Mouse (Mus musculus): Measurements from ENCODE around the gene Tprg. TPM values are rescaled to one million over a fixed set of nuclear protein-coding genes. Genes with fewer than 3 reads are reported as not detected.
A peak's percentile ranks its signal among the peaks of the same experiment; 100 is the strongest.

Gene Tprg
- polyA plus RNA-seq, 1 experiment from 2014 or later: 0.44 TPM

- Histone ChIP-seq H3K27ac (no peak overlapping the region), H3K9ac (no peak overlapping the region), H3K9me3 (no peaks in the 10 kb centered on the region), H3K4me3 (no peak overlapping the region), H3K4me2 (no peak overlapping the region), H3K4me1 (0 out of 2 replicates have a peak, but pooled peaks cover 8% of the 10 kb centered on the region), H3K27me3 (no peaks in the 10 kb centered on the region), H3K36me3 (no peaks in the 10 kb centered on the region)
- 54% methylated on average over 7 of the region's 7 CpGs for WGBS
- ATAC-seq (ENCODE audit: insufficient number of reproducible peaks, insufficient read depth, low FRiP score, low TSS enrichment, low read depth): no peak
These were observed 159.0 kb downstream of the Tprg start for GRCm38 (mm10) chr16:25445580-25445979.

GRCm38 (mm10) chr16:25451511-25451910, 164.9 kb downstream of the Tprg start:
- no peak for ATAC-seq (ENCODE audit: insufficient number of reproducible peaks, insufficient read depth, low FRiP score, low TSS enrichment, low read depth)
- Histone ChIP-seq H3K27me3 (no peaks in the 10 kb centered on the region), H3K9me3 (no peaks in the 10 kb centered on the region), H3K4me2 (no peak overlapping the region), H3K4me3 (no peak overlapping the region), H3K36me3 (no peaks in the 10 kb centered on the region), H3K27ac (no peak overlapping the region), H3K9ac (no peak overlapping the region), H3K4me1 (0 out of 2 replicates have a peak, but pooled peaks cover 8% of the 10 kb centered on the region)
- WGBS: 68% methylated on average over 3 of the region's 3 CpGs

GRCm38 (mm10) chr16:25464732-25465131, 178.1 kb downstream of the Tprg start:
- no peak overlapping the region for H3K4me3 ChIP-seq
- H3K27ac ChIP-seq: no peak overlapping the region
- no peaks in the 10 kb centered on the region for H3K27me3 ChIP-seq
- no peak for ATAC-seq (ENCODE audit: insufficient number of reproducible peaks, insufficient read depth, low FRiP score, low TSS enrichment, low read depth)
- H3K9ac ChIP-seq: no peak overlapping the region
- H3K4me2 ChIP-seq: no peak overlapping the region
- H3K4me1 ChIP-seq: peaks cover 9% of the 10 kb centered on the region
- no peaks in the 10 kb centered on the region for H3K36me3 ChIP-seq
- H3K9me3 ChIP-seq: no peaks in the 10 kb centered on the region
- 64% methylated on average over 4 of the region's 4 CpGs for WGBS

- H3K27me3 ChIP-seq: no peaks in the 10 kb centered on the region
- H3K4me3 ChIP-seq: no peak overlapping the region
- H3K9ac ChIP-seq: no peak overlapping the region
- H3K9me3 ChIP-seq: no peaks in the 10 kb centered on the region
- no peak for ATAC-seq (ENCODE audit: insufficient number of reproducible peaks, insufficient read depth, low FRiP score, low TSS enrichment, low read depth)
- peaks cover 9% of the 10 kb centered on the region for H3K4me1 ChIP-seq
- H3K27ac ChIP-seq: no peak overlapping the region
- H3K36me3 ChIP-seq: no peaks in the 10 kb centered on the region
- WGBS: 24% methylated on average over 13 of the region's 13 CpGs
- H3K4me2 ChIP-seq: peak overlapping the region; percentile 9; the same call in 1 of the 2 replicates
These were observed 179.0 kb downstream of the Tprg start for GRCm38 (mm10) chr16:25465435-25466139.

- H3K9me3 ChIP-seq: no peaks in the 10 kb centered on the region
- H3K9ac ChIP-seq: no peak overlapping the region
- no peaks in the 10 kb centered on the region for H3K36me3 ChIP-seq
- H3K4me2 ChIP-seq: no peak overlapping the region
- ATAC-seq (ENCODE audit: insufficient number of reproducible peaks, insufficient read depth, low FRiP score, low TSS enrichment, low read depth): no peak
- no peak overlapping the region for H3K4me3 ChIP-seq
- 84% methylated on average over 3 of the region's 3 CpGs for WGBS
- H3K27ac ChIP-seq: no peak overlapping the region
- H3K27me3 ChIP-seq: no peaks in the 10 kb centered on the region
- peaks cover 9% of the 10 kb centered on the region for H3K4me1 ChIP-seq
These were observed 181.4 kb downstream of the Tprg start for GRCm38 (mm10) chr16:25468040-25468439.

GRCm38 (mm10) chr16:25468662-25469061, 182.0 kb downstream of the Tprg start:
- Histone ChIP-seq H3K36me3 (no peaks in the 10 kb centered on the region), H3K9ac (no peak overlapping the region), H3K4me1 (peaks cover 9% of the 10 kb centered on the region), H3K4me3 (no peak overlapping the region), H3K9me3 (no peaks in the 10 kb centered on the region), H3K4me2 (no peak overlapping the region), H3K27ac (no peak overlapping the region), H3K27me3 (no peaks in the 10 kb centered on the region)
- ATAC-seq (ENCODE audit: insufficient number of reproducible peaks, insufficient read depth, low FRiP score, low TSS enrichment, low read depth): no peak
- 47% methylated on average over 5 of the region's 5 CpGs for WGBS

All from embryonic facial prominence, embryonic 13.5 days (tissue).